Mouse (Mus musculus) left cerebral cortex, postnatal 14 days (tissue): ENCODE data around the gene Foxn3. TPM values are rescaled to one million over a fixed set of nuclear protein-coding genes. Genes with fewer than 3 reads are reported as not detected.

Experiments used
- DNase-seq, 2 experiments: peaks; one replicate each; pipeline ENCODE4 v3.0.0; 2021 to 2022; ENCODE audit warnings: low spot score in 2 of 2, mixed read lengths in 1 of 2
- intact Hi-C: fragments of 180-260 bp; cut with DNase I; formaldehyde crosslinking; loops from one replicate; pipeline ENCODE4 v1.15.1; 2025
- total RNA-seq, 2 experiments: library from RNA; stranded (reverse); gene quantifications; 2 replicates each; pipeline ENCODE4 v1.2.3; 2021

Foxn3 gene
- total RNA-seq, 2 experiments from 2014 or later, result 47.2 to 51.6 TPM

DNA sequence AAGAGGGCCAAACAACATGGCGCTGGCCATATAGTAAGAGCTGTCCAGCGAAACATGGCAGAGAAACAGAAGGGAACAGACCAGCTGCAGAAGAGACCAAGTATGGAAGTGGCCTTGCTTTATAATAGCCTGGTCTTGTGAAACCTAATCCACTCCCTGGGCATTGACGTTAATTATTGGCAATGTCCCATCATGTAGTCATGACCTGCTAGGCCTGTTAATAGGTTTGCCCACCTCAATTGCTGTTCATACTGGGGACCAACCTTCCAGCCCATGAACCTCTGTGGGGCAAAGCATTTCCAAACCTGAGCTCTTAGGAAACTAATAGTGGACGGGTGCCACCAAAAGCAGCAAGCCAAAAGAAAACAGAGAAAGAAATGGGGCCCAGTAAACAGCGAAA, 27.0 kb downstream of the Foxn3 start:
- no peak for DNase-seq
- intact Hi-C loops, result no loop called here

DNA sequence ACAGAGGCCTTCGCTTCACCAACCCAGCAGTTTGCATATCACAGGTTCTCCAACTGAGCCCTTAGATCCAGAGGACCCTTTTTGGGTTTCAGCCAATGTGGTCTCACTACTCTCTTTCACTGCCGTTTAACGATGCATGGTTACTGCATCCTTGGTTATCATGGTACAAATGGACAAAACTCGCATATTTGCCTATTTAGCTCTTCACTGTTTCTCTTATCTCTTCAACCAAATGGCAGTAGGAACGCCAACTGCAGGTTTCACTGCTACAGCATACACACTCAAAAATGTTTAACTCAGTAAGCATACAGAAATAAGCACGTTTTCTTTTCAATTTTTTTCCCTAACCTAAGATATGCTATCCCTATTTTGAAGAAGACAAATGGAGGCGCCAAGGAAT, 31.0 kb downstream of the Foxn3 start:
- no peak for DNase-seq
- intact Hi-C loops, result no loop called here

DNA sequence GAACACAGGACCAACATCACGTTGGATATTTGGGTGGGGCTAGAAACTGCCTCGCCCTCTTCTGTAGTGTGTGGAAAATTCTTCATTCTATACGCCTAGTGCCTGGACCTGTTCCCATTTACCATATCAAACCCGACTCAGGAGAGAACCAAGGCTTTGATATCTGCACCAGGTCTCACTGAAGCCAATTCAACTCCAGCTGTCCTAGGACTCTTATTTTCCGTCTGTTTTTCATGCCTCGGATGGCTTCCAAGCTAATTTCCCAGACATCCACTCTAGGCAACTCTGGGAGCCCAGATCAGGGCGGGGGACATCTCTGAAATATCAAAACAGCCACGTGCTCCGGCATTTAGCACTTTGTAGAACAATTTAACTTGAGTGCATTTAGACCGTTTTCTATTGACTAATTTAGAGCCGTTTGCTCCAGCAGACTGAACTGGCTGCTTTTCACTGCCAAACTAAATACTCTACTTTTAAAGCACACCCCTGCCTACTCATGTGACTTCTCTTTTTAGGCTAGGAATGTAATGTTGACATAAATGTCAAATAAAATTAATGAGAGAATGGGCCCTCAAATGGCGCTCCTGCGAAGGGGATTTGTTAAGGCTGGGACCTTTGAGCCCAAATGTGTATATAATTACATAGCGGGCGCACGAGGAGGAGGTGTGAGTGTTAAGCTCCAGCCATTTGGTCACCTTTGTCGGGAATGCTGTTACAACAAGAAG, 33.5 kb downstream of the Foxn3 start:
- DNase-seq, result no peak

DNA sequence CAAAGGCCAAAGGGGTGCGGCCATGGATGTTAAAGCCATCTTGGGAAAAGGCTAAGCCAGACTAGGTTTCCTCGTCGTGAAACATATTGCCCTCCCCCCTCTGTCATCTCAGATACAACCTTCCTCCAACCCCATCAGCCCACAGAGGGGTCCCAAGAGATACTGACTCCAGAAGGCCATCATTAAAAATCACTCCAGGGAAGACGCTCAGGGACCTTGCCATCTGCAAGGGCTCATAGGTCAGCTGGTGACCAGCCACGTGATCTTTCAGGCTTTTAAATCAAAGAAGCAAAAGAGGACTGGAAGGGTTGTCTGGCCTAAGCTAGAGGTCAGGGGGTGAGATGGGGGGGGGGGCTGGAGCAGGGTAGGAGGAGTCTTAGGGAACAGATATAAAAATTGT, 34.4 kb downstream of the Foxn3 start:
- intact Hi-C loops, result no loop called here
- no peak for DNase-seq

More for the DNA sequence above, 33.5 kb downstream of the Foxn3 start:
- intact Hi-C loops, result no loop called here

DNA sequence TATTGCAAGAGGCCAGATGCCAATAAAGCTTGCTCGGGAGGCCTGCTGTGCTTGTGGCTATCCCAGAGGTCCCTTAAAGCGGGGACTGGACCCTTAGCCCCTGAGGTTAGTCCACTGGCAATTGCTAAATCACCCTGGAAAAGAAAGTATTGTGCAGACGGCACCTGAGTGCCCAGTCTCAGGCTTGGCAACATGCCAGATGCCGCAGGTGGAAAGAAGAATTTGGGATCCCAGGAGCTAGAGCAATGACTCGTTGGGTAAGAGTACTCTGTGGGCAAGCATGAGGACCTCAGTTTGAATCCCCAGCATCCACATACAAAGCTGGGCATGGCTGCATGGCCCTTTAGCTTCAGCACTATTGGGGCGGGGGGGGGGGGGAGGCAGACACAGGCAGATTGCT, 35.9 kb downstream of the Foxn3 start:
- intact Hi-C loops, result no loop called here
- no peak for DNase-seq

DNA sequence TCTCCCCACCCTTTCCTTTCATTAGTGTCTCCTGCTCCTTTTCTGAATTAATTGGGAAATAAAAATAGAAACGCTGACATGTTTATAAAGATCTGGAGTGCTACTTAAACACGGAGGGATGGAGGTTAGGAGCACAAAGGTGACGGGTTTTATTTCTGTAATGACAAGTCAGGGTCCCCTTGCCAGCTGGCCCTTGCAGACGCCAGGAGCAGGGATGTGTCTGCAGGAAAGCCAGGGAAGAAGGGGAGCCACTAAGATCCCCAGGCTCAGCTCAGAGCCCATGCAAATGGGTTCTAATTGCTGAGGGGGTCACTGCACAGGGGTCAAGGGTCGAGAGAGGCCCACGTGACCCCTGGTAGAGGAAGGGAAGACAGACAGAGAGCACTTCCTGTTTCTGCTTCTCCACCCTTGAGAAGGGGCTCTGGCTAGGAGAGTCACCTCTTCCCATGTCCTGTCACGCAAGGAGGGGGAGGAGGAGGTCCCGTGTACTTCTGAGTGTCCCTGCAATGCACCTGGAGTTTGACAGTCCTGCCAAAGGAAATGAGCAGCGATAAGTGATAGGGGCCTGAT, 36.7 kb downstream of the Foxn3 start:
- intact Hi-C loops, result no loop called here
- DNase-seq, result no peak

DNA sequence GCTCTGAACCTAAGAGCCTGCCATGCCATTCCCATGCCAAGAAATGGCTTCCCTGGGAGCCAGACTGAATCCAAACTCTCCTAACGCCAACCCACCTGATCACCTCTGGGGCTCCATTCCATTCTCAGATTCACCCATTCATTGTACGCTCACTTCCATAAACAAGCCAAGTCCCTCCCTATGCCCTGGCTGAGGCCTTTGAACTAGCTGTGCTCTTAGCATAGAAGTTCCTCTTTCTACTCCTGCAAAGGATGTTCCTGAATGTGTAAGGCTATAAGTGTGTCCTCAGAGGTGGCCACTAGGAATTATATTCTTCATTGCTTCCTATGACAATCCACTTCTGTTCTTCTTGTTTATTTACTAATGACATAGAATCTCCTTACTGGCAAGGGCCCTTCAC, 40.5 kb downstream of the Foxn3 start:
- intact Hi-C loops, result no loop called here

DNA sequence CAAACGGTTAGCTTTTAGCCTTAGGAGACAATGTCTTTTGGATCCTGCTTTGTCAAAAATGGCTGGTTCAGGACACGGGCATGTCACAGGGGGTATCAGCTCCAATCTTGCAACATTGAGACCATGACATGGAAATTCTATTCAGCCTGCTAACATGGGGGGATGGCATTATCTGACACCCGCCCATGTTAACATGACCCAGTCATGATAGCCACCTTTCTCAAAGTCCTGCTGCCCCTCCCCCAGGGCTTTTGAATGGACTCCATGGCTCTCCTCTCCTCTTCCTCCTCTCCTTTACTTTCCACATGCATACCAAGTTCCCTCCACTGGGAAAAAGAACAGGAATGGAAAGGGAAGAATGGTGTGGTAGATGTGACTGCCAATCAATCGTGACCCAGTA, 43.5 kb downstream of the Foxn3 start:
- no peak for DNase-seq
- intact Hi-C loops, result no loop called here

More for the DNA sequence above, 40.5 kb downstream of the Foxn3 start:
- no peak for DNase-seq

DNA sequence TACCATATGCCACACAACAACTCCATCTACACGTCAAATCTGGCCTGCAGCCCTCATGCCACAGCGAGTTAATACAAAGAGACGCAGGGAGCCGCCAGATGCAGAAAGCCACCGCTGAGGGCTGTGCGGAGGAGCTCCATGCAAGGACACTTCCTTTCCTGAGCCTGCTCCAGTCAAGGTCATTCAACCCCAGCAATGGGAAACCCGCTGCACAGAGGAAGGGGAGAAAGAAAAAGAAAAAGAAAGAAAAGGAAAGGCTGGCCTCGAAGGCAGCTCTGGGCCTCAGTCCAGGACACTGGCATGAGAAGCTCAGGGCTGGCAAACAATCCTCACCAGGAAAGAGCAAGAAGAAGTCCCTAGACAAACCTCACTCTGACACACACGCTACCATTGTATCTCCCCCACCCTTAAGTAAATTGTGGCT, 44.2 kb downstream of the Foxn3 start:
- intact Hi-C loops, result no loop called here
- DNase-seq, result no peak

DNA sequence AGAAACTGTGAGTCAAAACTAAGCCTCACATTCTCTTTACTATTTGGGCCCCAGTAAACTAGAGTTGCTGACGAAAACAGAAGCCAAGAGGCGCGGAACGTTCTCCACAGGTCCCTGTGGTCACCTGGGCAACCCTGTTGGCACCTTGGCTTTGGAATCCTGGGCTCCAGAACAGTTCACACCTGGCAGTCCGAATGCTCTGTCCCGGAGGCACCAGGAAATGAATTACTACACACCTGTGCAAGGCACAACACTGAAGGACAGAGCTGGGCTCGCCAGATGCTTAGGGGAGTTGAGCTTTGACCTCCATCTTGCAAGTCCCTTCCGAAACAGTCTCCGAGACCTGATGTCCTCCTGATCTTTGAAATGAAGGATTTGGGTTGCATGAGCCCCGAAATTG, 44.7 kb downstream of the Foxn3 start:
- DNase-seq, result no peak
- intact Hi-C loops, result no loop called here

DNA sequence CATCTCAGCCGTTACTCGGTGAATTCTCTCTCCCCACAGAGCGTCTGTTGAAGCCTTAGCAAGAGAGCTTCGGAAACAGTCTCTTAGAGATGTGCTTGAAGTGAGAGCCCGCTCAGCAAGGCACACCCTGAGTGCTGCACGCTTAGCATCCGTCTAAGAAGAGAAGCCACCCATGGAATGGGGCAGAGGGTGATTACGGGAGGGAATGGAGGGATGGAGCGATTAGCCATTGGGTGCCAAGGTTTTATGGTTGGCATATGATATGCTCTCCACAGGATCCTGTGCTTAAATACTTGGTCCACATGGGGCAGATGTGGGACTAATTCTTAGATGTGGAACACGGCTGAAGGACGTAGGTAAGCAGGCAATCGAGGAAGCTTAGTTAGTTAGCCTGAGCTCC, 45.3 kb downstream of the Foxn3 start:
- no peak for DNase-seq
- intact Hi-C loops, result no loop called here

DNA sequence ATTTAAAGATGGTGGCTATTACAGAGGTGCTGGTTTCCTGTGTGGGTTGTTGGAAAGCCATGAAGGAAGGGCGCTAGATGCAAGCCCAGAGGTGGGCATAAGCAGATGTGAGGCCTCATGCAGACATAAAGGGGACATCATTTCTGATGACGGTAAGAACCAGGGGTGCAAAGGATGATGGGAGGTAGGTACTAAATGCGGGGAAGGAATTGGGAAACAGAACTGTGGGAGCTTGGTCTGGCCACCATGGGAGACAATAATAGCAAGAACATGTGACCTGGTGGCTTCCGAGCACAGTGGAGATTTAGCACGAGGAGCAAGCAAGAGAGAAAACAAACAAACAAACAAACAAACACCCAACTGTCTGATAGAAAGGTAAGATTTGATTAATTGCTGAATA, 46.1 kb downstream of the Foxn3 start:
- no peak for DNase-seq
- intact Hi-C loops, result no loop called here

DNA sequence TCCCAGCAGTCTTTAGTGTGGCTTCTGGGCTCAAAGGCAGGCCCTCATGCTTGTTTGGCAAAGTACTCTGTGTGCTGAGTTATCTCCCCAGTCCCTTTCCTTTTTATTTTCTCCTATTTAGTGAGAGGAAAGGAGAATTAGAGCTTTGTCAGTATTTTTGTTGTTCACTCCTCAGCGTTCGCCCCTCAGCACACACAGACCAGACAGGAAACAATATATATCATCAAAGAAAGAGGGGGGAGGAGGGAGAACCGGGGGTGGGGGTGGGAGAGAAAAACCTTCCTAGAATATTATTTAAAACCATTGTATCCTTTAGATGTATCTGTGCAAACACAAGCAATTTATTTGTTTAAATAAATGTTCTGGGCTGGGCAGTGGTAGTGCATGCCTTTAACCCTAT, 47.9 kb downstream of the Foxn3 start:
- no peak for DNase-seq
- intact Hi-C loops, result no loop called here

DNA sequence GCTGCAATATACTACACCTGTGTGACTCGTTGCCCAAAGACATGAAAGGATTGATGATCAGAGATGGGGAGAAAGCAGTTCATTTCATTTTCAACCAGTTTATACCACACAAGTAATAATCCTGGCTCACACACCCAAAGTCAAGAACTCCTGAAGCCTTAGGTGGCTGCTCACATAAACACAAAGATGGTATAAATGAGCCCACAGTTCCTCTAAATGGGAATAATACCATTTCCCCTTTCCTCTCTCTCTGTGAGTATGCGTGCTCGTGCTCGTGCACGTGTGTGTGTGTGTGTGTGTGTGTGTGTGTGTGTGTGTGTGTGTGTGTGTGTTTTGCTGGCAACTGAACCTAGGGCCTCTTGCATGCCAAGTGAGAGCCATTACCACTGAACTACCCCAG, 51.7 kb downstream of the Foxn3 start:
- no peak for DNase-seq
- intact Hi-C loops, result no loop called here

DNA sequence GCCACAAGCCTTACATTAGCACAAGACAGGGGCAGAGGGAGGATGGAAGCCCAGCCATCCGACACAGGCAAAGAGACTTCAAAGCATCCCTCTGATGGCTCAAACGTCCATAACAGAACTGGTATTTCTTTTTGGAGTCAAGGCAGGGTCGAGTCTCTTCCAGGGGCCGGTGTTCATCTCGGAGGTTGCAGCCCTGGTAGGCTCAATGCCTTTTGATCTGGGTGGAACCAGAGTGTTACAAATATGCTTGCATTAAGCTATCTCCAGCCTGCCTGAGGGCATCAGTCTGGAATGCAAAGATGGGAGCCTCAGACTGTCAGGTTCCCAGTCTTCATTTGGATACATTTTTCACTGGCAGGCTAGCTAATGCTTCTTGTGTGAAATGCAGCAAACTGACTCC, 52.6 kb downstream of the Foxn3 start:
- intact Hi-C loops, result no loop called here
- no peak for DNase-seq

DNA sequence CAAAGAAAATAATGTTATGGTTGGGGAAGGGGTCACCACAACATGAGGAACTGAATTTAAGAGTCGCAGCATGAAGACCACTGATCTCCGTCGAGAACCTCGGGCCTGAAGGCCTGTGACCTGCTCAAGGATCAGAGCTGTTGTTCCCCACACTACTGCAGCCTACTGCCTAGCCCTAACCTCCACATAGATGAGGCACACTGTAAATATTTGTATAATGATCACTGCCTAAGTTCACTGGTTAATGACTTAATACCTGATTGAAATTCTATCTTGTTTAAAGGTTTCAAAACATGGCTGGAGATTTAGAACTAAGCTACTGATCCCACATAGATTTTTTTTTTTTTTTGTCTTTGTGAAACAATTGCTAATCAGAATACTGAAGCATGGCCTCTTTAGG, 61.2 kb downstream of the Foxn3 start:
- intact Hi-C loops, result no loop called here
- no peak for DNase-seq

DNA sequence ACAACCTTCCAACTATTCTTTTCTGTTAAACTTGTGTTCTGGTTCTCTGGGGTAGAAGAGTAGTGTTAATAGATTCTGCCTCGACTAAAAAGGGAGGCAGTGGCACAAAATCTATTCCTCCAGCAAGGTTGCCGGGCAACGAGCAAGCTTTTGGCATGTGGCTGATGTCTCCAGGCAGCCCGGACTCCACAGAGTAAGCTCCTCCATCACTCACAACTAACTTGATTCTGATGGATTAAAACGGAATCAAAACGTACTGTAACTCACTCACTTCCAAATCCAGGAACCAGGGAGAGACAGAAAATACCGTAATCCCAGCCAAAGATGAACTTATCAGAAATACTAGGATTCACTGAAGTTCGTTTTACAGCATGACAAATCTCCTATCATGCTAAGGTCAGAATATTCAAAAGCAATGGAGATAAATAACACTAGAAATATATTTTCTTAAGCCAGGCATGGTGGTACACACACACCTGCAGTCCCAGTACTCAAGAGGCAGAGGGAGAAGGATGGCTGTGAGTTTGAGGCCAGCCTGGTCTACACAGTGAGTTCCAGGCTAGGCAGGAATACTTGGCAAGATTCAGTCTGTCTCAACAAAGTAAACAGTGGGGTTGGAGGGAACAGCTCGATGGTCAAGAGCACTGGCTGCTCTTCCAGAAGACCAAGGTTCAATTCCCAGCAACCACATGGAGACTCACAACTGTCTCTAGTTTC, 64.2 kb downstream of the Foxn3 start:
- intact Hi-C loops, result no loop called here
- peak; percentile 59 to 66 for DNase-seq

DNA sequence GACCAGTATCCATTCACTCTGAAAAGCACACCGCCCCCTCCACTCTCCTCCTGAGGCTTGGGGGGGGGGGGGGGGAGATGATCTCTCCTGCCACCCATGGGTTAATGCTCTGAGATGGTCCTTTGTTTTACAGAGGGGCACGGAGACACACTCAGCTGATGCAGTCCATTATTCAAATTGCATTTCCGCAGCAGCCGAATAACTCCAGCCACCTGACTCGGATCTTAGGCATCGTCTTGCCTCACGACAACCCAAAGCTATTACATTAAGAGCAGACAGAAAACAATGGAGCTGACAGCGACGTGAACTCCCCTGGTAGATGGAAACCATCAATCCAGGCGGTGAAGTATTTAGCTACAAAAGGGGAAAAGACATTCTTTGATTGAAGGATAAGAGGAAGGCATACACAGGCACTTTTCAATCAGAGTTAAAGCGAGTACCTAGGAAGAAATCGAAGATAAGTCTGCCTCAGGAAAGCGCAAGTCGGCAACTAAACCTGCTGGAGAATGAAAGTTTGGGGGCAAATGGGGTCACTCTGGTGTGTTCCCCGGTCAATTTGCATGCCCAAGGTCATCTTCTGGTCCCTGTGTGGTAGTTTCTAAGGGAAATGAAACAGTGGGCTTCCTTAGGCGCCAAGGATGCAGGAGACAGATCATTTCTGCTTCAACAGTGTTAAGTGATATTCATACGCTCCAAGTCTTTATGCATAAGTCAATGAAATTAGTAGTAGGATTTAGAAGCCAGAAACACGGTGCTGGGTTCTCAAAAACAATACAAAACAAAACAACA, 65.0 kb downstream of the Foxn3 start:
- DNase-seq, result no peak

DNA sequence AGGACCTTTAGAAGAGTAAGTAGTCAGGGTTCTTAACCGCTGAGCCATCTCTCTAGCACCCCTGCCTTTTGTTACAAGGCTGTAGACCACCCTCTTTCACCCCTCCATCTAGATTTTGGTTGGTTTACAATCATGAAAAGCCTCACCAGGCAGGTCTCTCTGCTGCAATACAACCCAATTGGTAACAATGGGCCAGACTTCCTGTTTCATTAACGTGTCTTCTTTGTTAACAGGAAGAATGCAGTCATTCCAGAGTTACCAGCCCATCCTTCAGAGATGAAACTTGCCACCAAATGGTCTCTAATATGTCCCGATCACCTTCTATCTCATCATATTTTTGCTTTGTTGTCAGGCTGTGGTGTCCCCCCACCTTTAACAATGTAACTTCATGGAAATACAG, 66.4 kb downstream of the Foxn3 start:
- intact Hi-C loops, result no loop called here
- DNase-seq, result no peak

More for the DNA sequence above, 65.0 kb downstream of the Foxn3 start:
- intact Hi-C loops, result no loop called here

DNA sequence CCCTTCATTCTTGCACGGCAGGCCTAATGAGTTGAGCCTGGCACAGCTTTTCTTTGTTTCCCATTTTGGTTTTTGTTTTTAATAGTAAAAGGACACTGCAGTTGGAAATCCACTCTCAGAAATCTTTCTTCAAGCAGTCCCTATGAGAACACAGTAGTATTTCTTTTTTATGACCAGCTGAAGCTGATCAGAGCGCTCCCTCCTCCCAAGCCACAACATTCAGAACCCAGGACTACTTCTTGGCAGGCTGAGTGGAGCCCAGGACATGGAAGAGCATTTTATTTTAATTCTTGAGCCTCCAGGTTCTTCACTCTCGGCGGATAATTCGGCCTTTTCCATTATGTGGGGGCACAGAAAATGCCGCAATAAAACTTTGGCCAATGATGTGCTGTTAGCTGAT, 73.2 kb downstream of the Foxn3 start:
- no peak for DNase-seq
- intact Hi-C loops, result no loop called here
